ENCODE assay signal across 8 mouse cellular contexts in genomic region chr7:24364827-24365226, GRCm38 (mm10). TPM values are rescaled to one million over a fixed set of nuclear protein-coding genes. Genes with fewer than 3 reads are reported as not detected.
DNase-seq lines count a peak whose midpoint lies in the region; ATAC-seq lines count a peak whose summit lies in the region.

No protein-coding gene starts in this region.

- H3K36me3 ChIP-seq in embryonic facial prominence, embryonic 14.5 days (ENCODE audit: control insufficient read depth, insufficient read depth, low read length) = no peaks in the 10 kb centered on the region
- H3K36me3 ChIP-seq in limb, embryonic 12.5 days = no peaks in the 10 kb centered on the region
- no peaks in the 10 kb centered on the region for H3K36me3 ChIP-seq in midbrain, embryonic 14.5 days (ENCODE audit: control insufficient read depth, insufficient read depth, low read length)

- H3K9ac ChIP-seq in embryonic facial prominence, embryonic 14.5 days (ENCODE audit: low read depth, low read length) = no peak overlapping the region
- H3K9ac ChIP-seq in limb, embryonic 12.5 days (replicated peaks) = no peak overlapping the region; the same call in 1 of the 2 replicates
- H3K9ac ChIP-seq in midbrain, embryonic 14.5 days (replicated peaks; ENCODE audit: low read length) = 0 out of 2 replicates have a peak overlapping the region, but pooled peaks have one; percentile 12

- no peak overlapping the region for H3K4me2 ChIP-seq in embryonic facial prominence, embryonic 14.5 days (ENCODE audit: low read depth, low read length)
- no peak overlapping the region for H3K4me2 ChIP-seq in limb, embryonic 12.5 days
- H3K4me2 ChIP-seq in midbrain, embryonic 14.5 days (ENCODE audit: low read length) = no peak overlapping the region

- H3K27ac ChIP-seq in embryonic facial prominence, embryonic 14.5 days (replicated peaks; ENCODE audit: low read depth, low read length) = no peak overlapping the region
- no peak overlapping the region for H3K27ac ChIP-seq in limb, embryonic 12.5 days
- no peak overlapping the region for H3K27ac ChIP-seq in midbrain, embryonic 14.5 days (replicated peaks; ENCODE audit: low read depth, low read length)

- DNase-seq in 3T3-L1 (ENCODE audit: low read depth, low spot score) = peak; percentile 94
- DNase-seq in adrenal gland, postnatal 36 days = peak; percentile 83 to 86
- DNase-seq in embryonic facial prominence, embryonic 14.5 days (ENCODE audit: low spot score) = peak; percentile 87
- peak; percentile 80 for DNase-seq in heart, adult 8-10 months (ENCODE audit: low spot score)
- DNase-seq in kidney, adult 8-10 months = peak; percentile 49 to 84
- peak; percentile 94 for DNase-seq in midbrain, embryonic 14.5 days
- DNase-seq in spleen, adult 12 weeks (ENCODE audit: low spot score) = peak; percentile 78

- ATAC-seq in embryonic facial prominence, embryonic 14.5 days (ENCODE audit: low read depth) = 0 out of 2 replicates have a peak, but pooled peaks have one; percentile 33
- ATAC-seq in limb, embryonic 12.5 days (ENCODE audit: insufficient number of reproducible peaks, insufficient read depth, low FRiP score, low TSS enrichment, low read depth) = 0 out of 2 replicates have a peak, but pooled peaks have one; percentile 38
- peak; percentile 70; the same call in 1 of the 2 replicates for ATAC-seq in midbrain, embryonic 14.5 days (ENCODE audit: low FRiP score, low TSS enrichment)

- no peak overlapping the region for H3K4me3 ChIP-seq in embryonic facial prominence, embryonic 14.5 days (ENCODE audit: low read depth, low read length)
- H3K4me3 ChIP-seq in limb, embryonic 12.5 days (replicated peaks) = no peak overlapping the region
- H3K4me3 ChIP-seq in midbrain, embryonic 14.5 days (replicated peaks; ENCODE audit: low read depth, low read length) = no peak overlapping the region

- WGBS in embryonic facial prominence, embryonic 14.5 days = 22% methylated on average over 10 of the region's 10 CpGs
- WGBS in limb, embryonic 12.5 days = 22% methylated on average over 10 of the region's 10 CpGs
- 24% methylated on average over 10 of the region's 10 CpGs for WGBS in midbrain, embryonic 14.5 days

- no peaks in the 10 kb centered on the region for H3K27me3 ChIP-seq in embryonic facial prominence, embryonic 14.5 days (replicated peaks; ENCODE audit: control insufficient read depth, insufficient read depth, low read length)
- H3K27me3 ChIP-seq in limb, embryonic 12.5 days = peaks cover under 1% of the 10 kb centered on the region
- no peaks in the 10 kb centered on the region for H3K27me3 ChIP-seq in midbrain, embryonic 14.5 days (ENCODE audit: control insufficient read depth, insufficient read depth, low read length)

- H3K4me1 ChIP-seq in embryonic facial prominence, embryonic 14.5 days (ENCODE audit: control insufficient read depth, insufficient read depth, low read length) = no peaks in the 10 kb centered on the region
- H3K4me1 ChIP-seq in limb, embryonic 12.5 days (replicated peaks) = peaks cover 5% of the 10 kb centered on the region
- no peaks in the 10 kb centered on the region for H3K4me1 ChIP-seq in midbrain, embryonic 14.5 days (ENCODE audit: control insufficient read depth, insufficient read depth, low read length)

- H3K9me3 ChIP-seq in embryonic facial prominence, embryonic 14.5 days (ENCODE audit: control insufficient read depth, low read length) = no peaks in the 10 kb centered on the region
- no peaks in the 10 kb centered on the region for H3K9me3 ChIP-seq in limb, embryonic 12.5 days
- H3K9me3 ChIP-seq in midbrain, embryonic 14.5 days (ENCODE audit: control insufficient read depth, low read length) = no peaks in the 10 kb centered on the region

RNA-seq across cellular contexts. Expression of gene Kcnn4, which starts 5.2 kb away (rescaled TPM):
- 1 to 10 TPM in 1 of 2 experiments, under 1 TPM in 1; 0.79 to 1.3 TPM for total RNA-seq in adrenal gland, postnatal 36 days (2021)
- 4.1 and 5.8 TPM in 2 replicates for polyA plus RNA-seq in embryonic facial prominence, embryonic 14.5 days (2014; fragmentation: Nextera tagmentation; extraction: Ambion mirVana)
- 1 to 10 TPM in 1 of 4 experiments, under 1 TPM in 3; 0.44 to 1.3 (median 0.69) TPM for total RNA-seq in heart, adult 8-10 months (2022)
- polyA plus RNA-seq in limb, embryonic 12.5 days (2016; fragmentation: Nextera tagmentation; extraction: Ambion mirVana) = 2.1 and 2.8 TPM in 2 replicates
- 0.43 and 0.45 TPM in 2 replicates for polyA plus RNA-seq in midbrain, embryonic 14.5 days (2014; fragmentation: Nextera tagmentation; extraction: Ambion mirVana)

RNA-seq across cellular contexts. Expression of gene Lypd5, which starts 15.8 kb away (rescaled TPM):
- not detected for total RNA-seq in adrenal gland, postnatal 36 days (2021)
- polyA plus RNA-seq in embryonic facial prominence, embryonic 14.5 days (2014; fragmentation: Nextera tagmentation; extraction: Ambion mirVana) = 2.4 and 4.9 TPM in 2 replicates
- total RNA-seq in heart, adult 8-10 months (2022) = not detected
- polyA plus RNA-seq in limb, embryonic 12.5 days (2016; fragmentation: Nextera tagmentation; extraction: Ambion mirVana) = not detected in 2 replicates
- not detected in 2 replicates for polyA plus RNA-seq in midbrain, embryonic 14.5 days (2014; fragmentation: Nextera tagmentation; extraction: Ambion mirVana)

RNA-seq across cellular contexts. Expression of gene Tescl, which starts 31.1 kb away (rescaled TPM):
- total RNA-seq in adrenal gland, postnatal 36 days (2021) = under 1 TPM; 0.36 to 0.56 TPM
- polyA plus RNA-seq in embryonic facial prominence, embryonic 14.5 days (2014; fragmentation: Nextera tagmentation; extraction: Ambion mirVana) = not detected in 2 replicates
- total RNA-seq in heart, adult 8-10 months (2022) = under 1 TPM in 1 of 4 experiments, not detected in 3; 0.50 TPM
- polyA plus RNA-seq in limb, embryonic 12.5 days (2016; fragmentation: Nextera tagmentation; extraction: Ambion mirVana) = 0.25 TPM in 1 of 2 replicates, not detected in the other
- polyA plus RNA-seq in midbrain, embryonic 14.5 days (2014; fragmentation: Nextera tagmentation; extraction: Ambion mirVana) = not detected in 2 replicates

RNA-seq across cellular contexts. Expression of gene Smg9, which starts 34.6 kb away (rescaled TPM):
- total RNA-seq in adrenal gland, postnatal 36 days (2021) = 10 to 100 TPM; 17.8 to 21.1 TPM
- polyA plus RNA-seq in embryonic facial prominence, embryonic 14.5 days (2014; fragmentation: Nextera tagmentation; extraction: Ambion mirVana) = 17.6 and 19.9 TPM in 2 replicates
- total RNA-seq in heart, adult 8-10 months (2022) = 1 to 10 TPM; 5.9 to 8.3 (median 8.0) TPM
- polyA plus RNA-seq in limb, embryonic 12.5 days (2016; fragmentation: Nextera tagmentation; extraction: Ambion mirVana) = 22.7 and 25.4 TPM in 2 replicates
- 32.9 and 33.3 TPM in 2 replicates for polyA plus RNA-seq in midbrain, embryonic 14.5 days (2014; fragmentation: Nextera tagmentation; extraction: Ambion mirVana)

RNA-seq across cellular contexts. Expression of gene Zfp94, which starts 48.4 kb away (rescaled TPM):
- total RNA-seq in adrenal gland, postnatal 36 days (2021) = 1 to 10 TPM; 3.1 to 4.0 TPM
- 8.5 and 12.1 TPM in 2 replicates for polyA plus RNA-seq in embryonic facial prominence, embryonic 14.5 days (2014; fragmentation: Nextera tagmentation; extraction: Ambion mirVana)
- total RNA-seq in heart, adult 8-10 months (2022) = 1 to 10 TPM; 1.1 to 2.8 (median 2.1) TPM
- 15.6 and 15.9 TPM in 2 replicates for polyA plus RNA-seq in limb, embryonic 12.5 days (2016; fragmentation: Nextera tagmentation; extraction: Ambion mirVana)
- 18.9 and 19.2 TPM in 2 replicates for polyA plus RNA-seq in midbrain, embryonic 14.5 days (2014; fragmentation: Nextera tagmentation; extraction: Ambion mirVana)
